Mouse (Mus musculus): ENCODE results near the gene Cbx8. TPM values are rescaled to one million over a fixed set of nuclear protein-coding genes. Genes with fewer than 3 reads are reported as not detected.

Cbx8 gene
- polyA plus RNA-seq (2015; fragmentation: Nextera tagmentation; extraction: Ambion mirVana), result 3.1 and 3.9 TPM in 2 replicates

DNA sequence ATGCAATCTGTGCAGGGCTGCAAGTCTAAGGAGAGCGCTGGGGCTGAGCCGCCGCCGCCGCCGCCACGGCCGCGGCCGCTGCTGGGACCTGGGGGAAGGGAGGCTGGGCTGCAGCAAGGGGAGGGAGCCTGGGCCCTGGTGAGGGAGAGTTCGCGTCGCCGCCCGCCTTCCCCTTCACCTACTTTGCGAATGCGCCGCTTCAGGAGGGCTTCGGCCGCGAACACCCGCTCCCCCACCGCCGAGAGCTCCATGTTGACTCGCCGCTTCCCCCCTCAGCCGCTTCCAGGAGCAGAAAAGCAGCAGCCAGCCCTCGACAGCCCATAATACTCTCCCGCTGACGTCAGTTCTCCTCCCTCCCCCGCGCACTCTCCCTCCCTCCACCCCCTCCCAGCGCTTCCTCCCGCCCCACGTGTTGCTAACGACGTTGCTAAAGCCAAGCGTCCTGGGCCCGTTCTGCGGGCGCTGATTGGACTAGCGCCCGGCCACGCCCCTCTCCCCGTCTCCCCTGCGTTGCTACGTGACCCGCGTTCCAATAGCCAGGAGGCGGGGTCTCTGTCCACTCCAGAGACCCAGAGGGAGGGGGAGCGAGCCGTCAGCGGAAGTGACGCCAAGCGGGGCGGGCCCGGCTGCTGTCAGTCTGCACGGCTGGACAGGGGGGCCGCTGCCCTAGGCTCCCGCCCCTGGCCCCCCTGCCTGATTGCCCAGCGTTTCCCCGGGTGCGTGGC is at the start of gene Cbx8:
TSS of gene Cbx8 (minus strand) at position 370 of the 725 bp plus-strand sequence.
- 3% methylated on average over 38 of the region's 63 CpGs for WGBS (ENCODE audit: insufficient replicate concordance)
- ATAC-seq, result peak; percentile 94
- Histone ChIP-seq H3K9ac (replicated peaks) (peak within 1 kb of the TSS; percentile 70), H3K36me3 (replicated peaks; ENCODE audit: insufficient read depth, low read length) (no peaks in the 10 kb centered on the region; the same call in 1 of the 2 replicates), H3K4me3 (ENCODE audit: low read depth, low read length) (peak within 1 kb of the TSS; percentile 67), H3K4me2 (ENCODE audit: low read depth, low read length) (peak within 1 kb of the TSS; percentile 97), H3K9me3 (ENCODE audit: low read length) (no peaks in the 10 kb centered on the region), H3K27me3 (ENCODE audit: insufficient read depth, low read length) (peaks cover 79% of the 10 kb centered on the region), H3K27ac (ENCODE audit: low read depth) (peak within 1 kb of the TSS; percentile 83), H3K4me1 (ENCODE audit: insufficient read depth) (peaks cover 47% of the 10 kb centered on the region)
- TF ChIP-seq EP300 (IDR thresholded peaks at IDR 0.05; ENCODE audit: low read depth) (no peak), CTCF (IDR thresholded peaks at IDR 0.05; ENCODE audit: low read depth) (no peak)
- DNase-seq, result peak; percentile 97

DNA sequence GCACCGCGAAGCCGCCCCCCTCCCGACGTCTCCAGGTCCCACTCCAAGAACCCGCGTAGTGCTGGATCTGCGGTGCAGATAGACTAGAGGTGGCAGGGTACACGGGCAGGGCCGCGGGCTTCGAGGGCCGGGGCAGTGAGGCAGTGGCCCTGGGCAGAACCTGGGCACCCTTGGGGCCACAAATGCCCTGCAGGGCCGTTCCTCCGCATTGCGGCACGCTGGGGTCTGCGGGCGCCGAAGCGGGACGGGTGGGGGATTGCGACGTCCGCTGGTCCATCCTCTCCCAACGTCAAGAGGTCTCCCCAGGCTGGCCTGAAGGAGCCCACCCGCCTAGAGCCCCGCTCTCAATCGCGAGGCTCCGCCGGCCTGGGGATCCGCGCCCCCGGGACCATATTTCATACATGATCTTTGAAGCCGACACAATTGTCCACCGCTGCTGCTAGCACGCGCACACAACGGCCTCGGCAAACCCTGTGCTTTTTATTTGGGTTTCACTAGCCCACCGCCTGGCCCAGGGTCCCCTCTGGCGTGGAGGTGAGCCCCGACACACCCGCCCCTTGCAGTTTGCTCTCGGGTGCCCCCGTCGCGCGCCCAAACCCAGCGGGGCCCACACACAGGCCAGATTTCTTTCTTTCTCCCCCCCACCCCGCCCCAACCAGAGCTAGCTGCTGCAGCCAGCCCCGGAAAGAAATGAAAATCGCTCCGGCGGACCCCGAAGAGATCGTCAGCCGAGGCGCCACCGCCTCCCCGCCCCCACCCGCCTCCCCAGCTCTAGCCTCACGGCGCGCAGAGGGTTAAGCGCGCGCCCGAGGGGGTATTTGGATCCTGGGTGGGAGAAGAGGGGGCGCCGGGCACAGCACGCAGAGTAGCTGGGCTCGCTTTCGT is 49.5 kb upstream of the Cbx8 start:
- H3K4me1 ChIP-seq (ENCODE audit: insufficient read depth), result peaks cover 49% of the 10 kb centered on the region
- peak overlapping the region; percentile 85 for H3K27ac ChIP-seq (ENCODE audit: low read depth)
- no peaks in the 10 kb centered on the region for H3K9me3 ChIP-seq (ENCODE audit: low read length)
- H3K4me2 ChIP-seq (ENCODE audit: low read depth, low read length), result peak overlapping the region; percentile 93
- peak overlapping the region; percentile 58 for H3K4me3 ChIP-seq (ENCODE audit: low read depth, low read length)
- no peaks in the 10 kb centered on the region for H3K36me3 ChIP-seq (replicated peaks; ENCODE audit: insufficient read depth, low read length)
- DNase-seq (no peak), ATAC-seq (no peak; the same call in 1 of the 2 replicates)
- WGBS (ENCODE audit: insufficient replicate concordance), result under 1% methylated on average over 58 of the region's 75 CpGs
- no peak for TF ChIP-seq CTCF (IDR thresholded peaks at IDR 0.05; ENCODE audit: low read depth)
- peak overlapping the region; percentile 67 for H3K9ac ChIP-seq (replicated peaks)
- peaks cover 43% of the 10 kb centered on the region for H3K27me3 ChIP-seq (ENCODE audit: insufficient read depth, low read length)

DNA sequence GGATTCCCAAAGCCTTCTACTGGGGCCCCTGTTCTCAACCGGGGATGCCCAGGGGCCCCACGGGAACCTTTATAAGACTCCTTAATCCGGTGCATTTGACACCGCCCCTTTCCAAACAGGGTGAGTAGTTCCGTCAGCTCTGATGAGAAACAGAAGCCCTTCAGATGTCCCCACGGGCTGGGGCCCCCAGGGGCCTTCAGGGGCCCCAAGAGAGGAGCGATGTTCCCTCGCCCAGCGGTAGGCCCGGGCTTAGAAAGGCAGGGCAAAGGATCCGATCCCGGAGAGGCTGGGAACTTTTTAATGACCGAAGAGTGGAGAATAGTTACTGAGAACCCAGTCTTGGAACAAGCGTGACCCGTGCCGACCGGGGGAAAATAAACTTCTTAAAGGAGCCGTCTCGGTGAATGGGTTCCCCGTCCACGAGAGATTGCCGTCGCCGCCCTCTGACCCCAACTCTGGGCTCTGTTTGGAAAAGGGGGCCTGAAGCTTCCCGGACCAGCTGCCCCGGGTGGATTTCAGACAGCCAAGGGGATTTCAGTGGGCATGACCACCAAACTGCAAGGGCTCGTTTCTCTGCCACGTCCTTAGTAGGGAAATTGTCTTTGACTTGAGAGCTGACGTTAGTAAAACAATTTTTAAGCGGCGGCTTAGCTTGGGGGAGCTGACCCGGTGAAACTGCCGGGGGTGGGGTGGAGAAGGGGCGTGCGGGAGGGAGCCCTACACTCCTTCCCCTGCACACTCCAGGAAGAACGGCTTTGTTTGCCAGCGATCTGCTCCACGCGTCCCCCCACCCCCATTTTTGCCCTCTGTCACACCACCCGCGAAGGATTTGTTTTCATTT is 48.7 kb upstream of the Cbx8 start:
- peak overlapping the region; percentile 55; the same call in 1 of the 2 replicates for H3K27ac ChIP-seq (ENCODE audit: low read depth)
- TF ChIP-seq CTCF (IDR thresholded peaks at IDR 0.05; ENCODE audit: low read depth) (no peak), EP300 (IDR thresholded peaks at IDR 0.05; ENCODE audit: low read depth) (no peak)
- H3K4me3 ChIP-seq (ENCODE audit: low read depth, low read length), result peak overlapping the region; percentile 58
- peak overlapping the region; percentile 93 for H3K4me2 ChIP-seq (ENCODE audit: low read depth, low read length)
- DNase-seq (peak; percentile 51), ATAC-seq (no peak)
- peak overlapping the region; percentile 67 for H3K9ac ChIP-seq (replicated peaks)
- WGBS (ENCODE audit: insufficient replicate concordance), result 1% methylated on average over 41 of the region's 41 CpGs
- no peaks in the 10 kb centered on the region for H3K36me3 ChIP-seq (replicated peaks; ENCODE audit: insufficient read depth, low read length)
- H3K9me3 ChIP-seq (ENCODE audit: low read length), result no peaks in the 10 kb centered on the region
- peaks cover 43% of the 10 kb centered on the region for H3K27me3 ChIP-seq (ENCODE audit: insufficient read depth, low read length)
- peaks cover 52% of the 10 kb centered on the region for H3K4me1 ChIP-seq (ENCODE audit: insufficient read depth)

DNA sequence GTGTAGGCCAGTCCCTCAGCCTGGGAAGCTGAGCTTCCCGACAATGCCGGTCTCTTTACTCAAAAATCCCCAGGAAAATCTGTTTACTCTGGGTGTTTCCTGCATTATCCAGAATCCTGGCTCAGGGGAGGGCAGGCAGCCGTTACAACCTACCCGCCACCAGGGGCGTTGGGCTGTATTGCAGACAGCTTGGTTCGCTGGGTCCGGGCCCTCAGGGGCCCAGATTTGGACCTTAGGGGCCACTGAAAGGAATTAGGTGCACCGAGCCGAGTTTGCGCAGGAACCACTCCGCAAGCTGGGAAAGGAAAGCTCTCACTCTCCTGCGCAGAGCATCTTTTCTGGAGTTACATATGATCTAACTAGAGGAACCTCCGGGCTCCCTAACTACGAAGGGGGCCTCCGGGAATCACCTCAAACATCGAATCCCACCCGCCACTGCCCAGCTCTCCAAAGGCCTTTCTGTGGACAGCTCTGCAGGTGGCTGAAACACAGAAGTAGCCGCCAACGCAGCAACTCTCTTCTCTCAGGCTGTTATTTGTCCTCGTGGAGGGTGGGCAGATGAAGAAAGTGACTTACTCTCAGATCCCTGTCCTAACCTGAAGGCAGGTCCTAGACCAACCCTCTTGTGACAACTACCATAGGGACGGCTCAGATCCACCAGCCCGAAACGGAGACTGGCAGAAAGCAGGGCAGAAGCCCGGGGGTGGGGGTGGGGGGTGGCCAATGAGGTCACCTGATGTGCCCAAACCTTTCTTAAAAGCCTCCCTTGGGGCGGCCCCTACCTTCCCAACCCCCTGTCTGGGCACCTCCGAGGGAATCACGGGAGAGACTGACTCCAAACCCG is 47.8 kb upstream of the Cbx8 start:
- DNase-seq (peak; percentile 57), ATAC-seq (no peak)
- WGBS (ENCODE audit: insufficient replicate concordance), result 3% methylated on average over 28 of the region's 28 CpGs
- TF ChIP-seq EP300 (IDR thresholded peaks at IDR 0.05; ENCODE audit: low read depth), result no peak
- peak; percentile 56 for TF ChIP-seq CTCF (IDR thresholded peaks at IDR 0.05; ENCODE audit: low read depth)
- peaks cover 61% of the 10 kb centered on the region for H3K4me1 ChIP-seq (ENCODE audit: insufficient read depth)
- peak overlapping the region; percentile 93 for H3K4me2 ChIP-seq (ENCODE audit: low read depth, low read length)
- peak overlapping the region; percentile 58 for H3K4me3 ChIP-seq (ENCODE audit: low read depth, low read length)
- H3K36me3 ChIP-seq (replicated peaks; ENCODE audit: insufficient read depth, low read length), result no peaks in the 10 kb centered on the region
- H3K9ac ChIP-seq (replicated peaks), result 0 out of 2 replicates have a peak overlapping the region, but pooled peaks have one; percentile 16
- H3K9me3 ChIP-seq (ENCODE audit: low read length), result no peaks in the 10 kb centered on the region
- peaks cover 43% of the 10 kb centered on the region for H3K27me3 ChIP-seq (ENCODE audit: insufficient read depth, low read length)
- H3K27ac ChIP-seq (ENCODE audit: low read depth), result peak overlapping the region; percentile 95; the same call in 1 of the 2 replicates
